Mouse (Mus musculus): ENCODE data around the gene Fam240a.
A peak's percentile ranks its signal among the peaks of the same experiment; 100 is the strongest.

Fam240a gene

DNA sequence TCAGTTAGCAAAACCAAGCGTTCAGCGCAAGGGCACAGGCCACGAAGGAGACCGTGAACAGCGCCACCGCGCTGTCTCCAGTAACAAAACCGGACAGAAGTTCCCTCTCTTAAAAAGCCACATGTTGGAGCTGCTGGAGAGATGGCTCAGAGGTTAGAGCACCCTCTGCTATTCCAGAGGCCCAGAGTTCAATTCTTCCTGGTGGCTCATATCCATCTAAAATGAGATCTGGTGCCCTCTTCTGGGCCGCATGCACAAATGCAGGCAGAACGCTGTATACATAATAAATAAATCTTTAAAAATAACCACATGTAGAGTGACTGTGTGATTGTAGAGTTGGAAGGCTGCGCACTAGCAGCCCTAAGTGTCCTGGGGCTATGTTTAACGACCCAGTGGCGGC lies 27.6 kb upstream of the Fam240a start:
- no peak for DNase-seq

DNA sequence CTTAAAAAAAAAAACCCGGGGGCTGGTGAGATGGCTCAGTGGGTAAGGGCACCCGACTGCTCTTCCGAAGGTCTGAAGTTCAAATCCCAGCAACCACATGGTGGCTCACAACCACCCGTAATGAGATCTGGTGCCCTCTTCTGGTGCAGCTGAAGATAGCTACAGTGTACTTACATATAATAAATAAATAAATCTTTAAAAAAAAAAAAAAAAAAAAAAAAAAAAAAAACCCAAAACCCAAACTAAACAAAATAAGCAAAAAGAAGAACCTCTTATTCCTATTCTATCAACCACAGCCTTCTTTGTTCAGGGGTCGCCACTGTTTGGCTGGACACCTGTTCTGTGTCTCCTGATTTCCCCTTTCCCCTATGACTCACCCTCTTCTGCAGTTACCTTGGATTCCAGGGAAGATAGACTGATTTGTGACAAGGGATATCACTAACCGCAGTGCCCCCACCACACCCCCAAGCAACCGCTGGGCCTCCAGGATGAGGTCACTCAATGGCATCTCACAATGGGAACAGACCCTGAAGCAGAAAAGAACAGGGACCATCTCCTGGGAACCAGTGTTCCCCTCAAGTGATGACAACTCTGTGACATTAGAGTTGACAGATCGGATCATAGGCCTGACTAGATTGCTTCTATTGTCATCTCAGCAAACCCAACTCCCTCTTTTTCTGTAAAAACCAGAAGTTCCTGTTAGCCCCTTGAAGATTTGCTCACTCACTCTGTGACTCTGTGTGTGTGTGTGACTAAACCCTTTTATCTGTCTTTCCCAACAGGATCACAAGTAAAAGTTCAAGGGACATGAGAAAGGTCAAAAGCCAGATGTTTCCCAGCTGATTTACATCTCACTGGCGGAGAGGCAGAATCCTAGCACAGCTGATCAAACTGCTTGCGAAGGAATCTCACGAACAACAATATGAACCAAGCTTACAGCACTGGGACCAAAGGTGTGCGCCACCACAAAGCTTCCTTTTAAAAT lies 21.1 kb upstream of the Fam240a start:
- no peak for DNase-seq

DNA sequence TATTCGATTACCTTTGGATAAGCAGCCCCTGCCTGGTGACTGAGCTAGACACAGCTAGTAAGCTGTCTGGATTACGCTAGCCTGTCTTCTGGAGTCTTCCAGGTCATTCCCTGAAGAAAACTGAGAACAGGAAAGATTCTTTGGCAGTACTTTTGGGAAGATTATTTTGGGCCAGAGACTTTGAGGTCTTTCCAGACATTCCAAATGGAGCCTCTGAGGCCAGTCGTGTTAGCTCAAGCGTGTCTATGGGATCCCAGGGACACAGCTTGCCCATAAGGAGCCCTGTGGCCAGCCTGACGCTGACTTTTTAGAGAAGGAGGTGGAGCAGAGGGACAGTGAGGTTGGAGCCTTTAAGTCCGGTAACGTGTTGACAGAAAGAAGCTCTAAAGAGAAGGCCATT lies 19.3 kb upstream of the Fam240a start:
- DNase-seq = no peak

DNA sequence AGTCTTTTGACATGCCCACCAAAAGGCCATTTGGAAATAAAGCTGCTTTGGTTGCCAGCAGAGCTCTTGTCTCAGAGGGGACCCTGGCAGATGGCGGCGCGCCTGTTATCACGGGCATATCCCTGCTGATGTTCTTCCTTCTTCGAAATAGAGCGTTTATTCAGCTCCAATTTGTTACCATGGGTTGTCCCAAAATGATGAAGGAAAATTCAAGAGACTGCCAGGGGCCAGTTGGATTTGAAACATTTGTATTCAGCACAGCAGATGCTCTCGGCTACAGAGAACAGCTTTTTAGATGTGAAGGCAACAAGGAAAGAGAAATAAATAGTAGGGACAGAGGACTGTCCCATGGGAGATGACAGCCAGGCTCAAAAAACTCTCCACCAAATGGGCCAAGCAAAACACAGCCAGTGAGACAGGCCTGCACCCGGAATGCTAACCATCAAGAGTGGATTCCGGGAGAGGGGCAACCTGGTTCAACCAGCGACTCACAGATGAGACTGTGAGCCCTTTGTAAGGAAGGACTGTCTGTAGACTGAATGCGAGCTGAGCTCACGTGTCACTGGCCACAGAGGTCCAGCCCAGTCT lies 17.3 kb upstream of the Fam240a start:
- peak; percentile 26 to 33 for DNase-seq

DNA sequence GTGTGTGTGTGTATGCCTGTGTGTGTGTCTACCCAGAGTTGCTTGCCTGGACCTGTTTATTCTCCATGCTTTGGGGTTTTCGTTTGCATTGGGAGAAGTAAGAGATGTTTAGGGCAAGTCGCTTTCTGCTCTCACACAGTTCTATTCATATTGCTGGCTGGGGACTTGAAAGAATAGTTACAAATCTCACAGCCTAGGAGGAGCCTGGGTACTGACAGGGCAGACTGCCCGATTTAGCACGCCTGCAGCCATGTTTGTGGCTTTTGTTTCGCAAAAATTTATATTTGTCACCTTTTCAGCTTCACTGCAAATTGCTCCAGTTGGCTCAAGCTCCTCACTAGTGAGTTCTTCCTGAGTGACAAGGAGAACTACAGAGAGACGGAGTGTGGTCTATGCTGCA lies 14.9 kb upstream of the Fam240a start:
- no peak for DNase-seq

DNA sequence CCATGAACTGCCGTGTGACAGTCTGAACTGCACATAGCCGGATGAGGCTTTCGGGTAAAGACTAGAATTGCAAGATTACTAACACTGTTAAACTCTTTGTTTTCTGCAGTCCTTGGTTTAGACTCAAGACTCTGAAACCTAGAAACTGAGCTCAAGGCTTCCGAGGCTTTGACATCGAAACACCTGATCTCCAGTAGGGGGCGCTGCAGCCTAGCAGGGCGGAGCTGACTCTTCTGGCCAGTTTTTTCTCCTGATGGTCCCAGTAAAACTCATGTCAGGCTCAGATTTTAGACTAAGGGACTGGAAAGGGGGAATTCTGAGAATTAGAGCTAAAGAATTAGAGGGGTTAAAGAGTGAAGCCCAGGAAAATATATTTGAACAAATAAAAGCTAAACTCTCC lies 6.1 kb upstream of the Fam240a start:
- peak; percentile 51 to 55 for DNase-seq

DNA sequence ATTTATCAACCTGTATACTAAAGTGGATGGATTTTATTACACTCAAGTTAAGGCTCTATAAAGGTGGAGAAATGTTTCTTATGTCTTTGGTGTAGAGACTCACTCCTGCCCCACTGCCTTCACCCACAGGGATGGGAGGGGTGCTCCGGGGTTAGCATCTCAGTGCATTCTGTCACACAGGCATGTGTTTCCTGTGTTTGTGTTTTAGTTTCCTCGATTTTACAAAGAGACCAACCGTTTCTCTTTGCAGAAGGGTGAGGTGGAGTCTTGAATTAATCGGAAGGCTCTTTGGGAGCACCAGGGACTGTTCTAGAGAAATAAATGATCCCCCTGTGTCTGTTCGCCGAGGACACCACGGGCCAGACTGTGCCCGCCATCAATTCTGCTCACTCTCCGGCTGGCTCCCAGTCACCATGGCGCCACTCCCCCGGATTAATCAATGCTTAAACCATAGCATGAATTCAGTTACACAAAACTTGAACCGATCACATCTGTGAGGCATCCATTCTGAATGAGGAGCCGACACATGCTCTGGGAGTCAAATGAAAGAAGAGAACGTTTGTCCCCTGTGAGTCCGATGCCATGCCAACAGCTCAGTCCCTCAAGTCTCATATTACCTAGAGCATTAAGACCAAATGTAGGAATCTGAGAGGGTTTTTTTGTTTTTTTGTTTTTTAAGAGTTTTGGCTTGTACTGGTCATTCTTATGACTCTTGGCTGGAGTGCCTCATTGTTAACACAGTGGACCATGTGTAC lies 4.2 kb upstream of the Fam240a start:
- DNase-seq = no peak

DNA sequence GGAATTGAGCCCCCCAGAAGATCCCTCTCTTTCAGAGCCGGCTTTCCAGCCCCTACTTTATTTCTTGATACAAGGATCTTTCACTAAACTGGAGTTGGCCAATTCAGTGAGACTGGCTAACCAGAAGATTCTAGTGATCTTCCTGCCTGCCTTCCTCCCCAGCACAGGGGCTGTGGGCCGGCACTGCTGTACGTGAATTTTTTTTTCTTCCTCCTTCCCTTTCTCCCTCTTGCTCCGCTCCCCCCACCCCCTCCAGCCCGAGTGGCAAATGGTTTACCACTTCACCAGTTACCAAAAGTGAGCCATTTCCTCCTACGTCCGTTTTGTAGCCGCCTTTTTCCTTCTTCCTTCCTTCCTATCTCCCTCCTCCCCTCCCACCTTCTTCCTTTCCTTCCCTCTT lies 1.2 kb downstream of the Fam240a start:
- no peak for DNase-seq

DNA sequence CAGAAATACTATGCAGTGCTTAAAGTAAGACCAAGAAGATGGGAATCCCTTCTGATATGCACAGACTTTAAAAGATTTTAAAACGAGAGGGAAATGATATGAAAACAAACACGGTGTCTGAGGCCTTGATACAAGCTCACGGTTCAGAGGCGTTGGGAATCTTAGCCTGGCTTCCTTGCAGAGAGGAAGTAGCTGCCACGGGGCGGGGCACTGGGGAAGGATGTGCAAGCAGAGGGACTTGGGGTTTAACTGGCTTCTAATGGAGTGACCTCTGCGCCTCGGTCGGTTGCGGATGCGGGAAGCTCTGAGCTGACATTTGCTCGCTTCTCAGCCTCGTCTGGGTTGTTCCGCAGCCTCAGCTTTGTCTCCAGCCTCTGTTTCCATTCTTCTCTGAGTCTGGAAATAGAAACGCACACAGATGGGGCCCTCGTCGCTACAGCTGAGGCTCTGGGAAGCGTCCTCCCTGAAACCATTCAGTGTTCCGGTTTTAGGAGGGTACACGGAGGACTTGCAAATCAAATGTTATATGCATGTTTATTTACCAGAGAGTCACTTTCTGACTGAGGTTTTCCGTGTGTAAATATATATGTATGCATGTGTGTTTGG lies 1.9 kb downstream of the Fam240a start:
- no peak for DNase-seq

DNA sequence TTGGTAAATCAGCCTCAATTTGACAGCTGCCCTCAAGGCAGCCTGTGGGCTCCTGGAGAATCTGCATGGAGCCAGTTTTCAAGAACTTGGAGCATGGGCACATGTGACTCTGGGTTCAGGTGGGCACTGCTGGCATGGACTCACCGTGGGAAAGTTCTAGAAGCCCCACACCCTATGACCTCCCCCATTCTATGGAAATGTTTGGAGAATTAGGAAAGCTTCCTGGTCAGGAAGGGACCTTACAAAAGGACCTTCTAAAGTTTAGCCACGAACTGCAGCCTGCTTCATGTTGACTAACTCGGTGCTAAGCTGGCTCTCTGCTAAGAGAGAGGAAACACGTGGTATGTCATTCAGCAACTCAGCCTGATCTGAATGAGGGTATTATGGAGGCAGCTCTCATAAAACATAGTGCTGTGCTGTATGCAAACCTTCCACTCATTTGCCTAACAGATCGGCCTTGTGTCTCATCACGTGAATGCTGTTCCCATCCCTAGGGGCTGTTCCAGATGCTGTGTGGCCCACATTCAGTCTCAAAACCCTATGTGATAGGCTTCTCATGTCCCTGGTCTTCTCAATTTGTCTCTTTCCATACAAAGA lies 7.2 kb downstream of the Fam240a start:
- no peak for DNase-seq

DNA sequence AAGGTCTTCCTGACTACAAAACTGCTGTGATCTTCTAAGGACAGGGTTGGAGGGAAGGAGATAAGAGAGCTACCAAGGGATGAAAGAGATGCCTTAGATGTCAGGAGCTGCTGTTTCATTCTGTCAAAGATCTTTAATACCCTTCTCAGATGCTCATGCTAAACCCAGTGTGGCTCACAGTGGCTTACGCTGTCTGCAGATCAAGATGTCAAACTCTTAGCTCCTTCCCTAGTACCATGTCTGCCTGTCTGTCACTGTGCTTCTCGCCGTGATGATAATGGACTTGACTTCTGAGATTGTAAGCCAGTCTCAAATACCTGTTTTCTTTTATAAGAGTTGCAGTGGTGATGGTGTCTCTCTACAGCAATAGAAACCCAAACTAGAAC lies 8.0 kb downstream of the Fam240a start:
- DNase-seq = no peak

DNA sequence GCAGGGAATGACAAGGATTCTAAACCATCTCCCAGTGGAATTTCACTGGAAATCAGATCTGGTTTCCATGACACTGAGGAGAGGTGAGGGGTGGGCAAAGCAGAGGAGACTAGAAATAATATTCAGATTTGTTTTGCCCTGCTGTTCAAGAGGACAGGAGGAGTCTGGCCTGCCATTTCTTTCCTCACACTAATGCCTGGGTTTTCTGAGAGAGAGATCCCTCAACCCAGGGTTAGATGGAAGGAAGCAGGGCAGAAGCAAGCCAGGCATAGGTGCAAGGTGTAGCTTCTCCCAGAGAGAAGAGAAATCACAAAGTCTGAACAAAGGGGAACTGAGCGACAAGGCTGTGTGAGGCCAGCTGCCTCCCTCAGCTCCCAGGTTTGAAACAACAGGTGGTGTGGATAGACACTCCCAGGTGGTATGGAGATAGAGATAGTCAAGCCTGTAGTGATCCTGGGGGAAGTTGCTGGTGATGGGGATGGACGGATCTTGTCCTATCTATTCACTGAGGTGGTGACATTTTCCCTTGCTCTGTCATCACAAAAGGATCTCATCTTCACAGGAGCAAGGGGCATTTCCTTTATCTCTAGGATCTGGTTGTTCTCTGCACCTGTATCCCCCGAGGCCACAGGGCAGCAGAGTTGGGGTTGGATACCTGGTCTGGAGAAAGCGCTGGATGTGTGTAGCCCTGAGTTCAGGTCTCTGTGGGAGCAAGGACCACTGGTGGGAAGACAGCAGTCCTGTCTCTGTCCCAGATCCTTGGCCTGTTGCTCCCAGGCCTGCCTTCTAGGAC lies 8.6 kb downstream of the Fam240a start:
- DNase-seq = no peak

DNA sequence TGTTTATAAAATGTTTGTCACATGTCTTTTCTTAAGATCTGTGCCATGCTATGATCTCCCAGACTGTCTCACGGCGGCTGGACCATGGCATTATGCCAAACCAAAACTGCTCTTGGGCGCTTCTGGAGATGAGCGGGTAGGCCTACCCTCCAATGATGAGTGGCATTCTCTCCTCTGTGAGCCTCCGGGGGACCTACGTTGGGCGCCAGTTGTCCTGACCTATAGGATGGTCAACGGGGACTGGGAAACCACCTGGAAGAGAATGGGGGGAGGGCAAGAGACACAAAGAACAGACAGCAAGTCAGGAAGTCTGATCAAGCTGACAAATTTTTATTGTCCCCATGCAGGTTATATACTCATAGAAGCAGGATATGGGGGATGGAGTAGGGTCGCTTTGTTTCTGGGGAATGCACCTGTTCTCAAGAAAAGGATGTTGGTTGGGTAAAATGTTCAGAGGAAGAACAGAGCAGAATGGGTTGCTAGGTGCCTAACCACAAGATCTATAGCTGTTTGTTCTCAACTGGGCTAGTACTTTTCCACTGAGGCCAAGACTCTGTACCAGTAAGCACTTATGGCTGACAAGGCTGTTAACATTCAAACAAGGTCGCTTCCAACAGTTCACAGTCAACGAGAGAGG lies 9.3 kb downstream of the Fam240a start:
- DNase-seq = no peak

DNA sequence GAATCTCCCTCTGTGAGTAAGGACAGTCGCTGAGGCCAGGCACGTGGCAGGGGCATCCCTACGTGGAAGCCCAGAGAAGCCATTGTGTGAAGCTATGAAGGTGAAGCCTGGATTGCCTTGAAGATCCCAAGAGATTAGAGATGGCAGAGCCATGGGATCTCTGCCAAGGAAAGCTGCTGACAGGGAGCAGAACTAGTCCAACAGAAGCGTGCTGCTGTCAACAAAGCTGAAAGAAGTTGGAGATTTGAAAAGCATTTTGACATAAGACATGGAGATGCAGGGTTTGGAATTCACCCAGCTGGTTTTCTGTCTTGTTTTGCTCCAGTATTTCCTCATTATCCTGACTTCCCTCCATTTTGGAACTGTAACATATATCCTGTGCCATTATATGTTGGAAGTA lies 14.4 kb downstream of the Fam240a start:
- no peak for DNase-seq

DNA sequence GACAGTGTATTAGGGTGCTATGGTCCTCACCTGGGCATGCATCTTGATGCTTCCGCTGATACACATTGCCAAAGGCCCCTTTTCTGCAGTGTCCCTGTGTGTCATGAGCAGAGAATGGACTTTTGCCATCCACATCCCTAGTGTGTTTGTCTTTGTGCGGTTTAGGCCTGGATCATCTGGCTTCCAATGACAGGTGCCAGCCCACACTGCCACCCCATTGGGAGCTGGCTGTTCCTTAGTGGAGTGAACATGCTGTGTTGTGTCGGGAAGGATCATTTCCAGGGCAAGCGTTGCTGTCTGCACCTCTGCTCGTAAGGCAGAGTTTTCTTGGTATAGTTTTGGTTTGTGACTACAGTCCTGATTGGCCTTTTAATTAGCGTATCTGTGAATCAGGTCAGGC lies 15.5 kb downstream of the Fam240a start:
- DNase-seq = no peak

DNA sequence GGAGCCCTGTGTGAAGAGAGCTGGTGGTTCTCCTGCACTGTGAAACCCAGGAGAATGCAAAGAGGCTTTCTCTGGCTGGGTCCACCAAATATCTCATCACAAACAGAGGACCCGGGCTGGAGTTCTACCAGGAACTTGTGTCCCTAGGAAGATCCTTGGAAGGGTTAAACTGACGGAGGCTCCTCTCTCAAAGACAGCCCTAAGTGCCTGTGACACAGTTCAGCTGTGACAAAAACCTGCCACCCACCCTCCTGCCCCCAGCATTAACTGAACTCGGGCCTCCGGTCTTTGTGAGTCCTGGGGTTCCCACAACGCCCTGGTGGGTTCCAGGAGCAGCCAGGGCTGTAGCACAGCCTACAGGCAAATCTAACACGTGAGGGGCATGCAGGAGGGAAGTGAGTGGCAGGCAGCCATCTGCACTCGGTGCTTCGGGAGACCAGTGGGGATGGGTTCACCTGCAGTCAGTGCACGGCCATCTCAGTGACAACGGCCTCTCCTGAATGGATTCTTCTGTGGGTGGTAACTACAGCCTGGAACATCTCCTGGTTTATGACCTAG lies 17.1 kb downstream of the Fam240a start:
- DNase-seq = no peak

DNA sequence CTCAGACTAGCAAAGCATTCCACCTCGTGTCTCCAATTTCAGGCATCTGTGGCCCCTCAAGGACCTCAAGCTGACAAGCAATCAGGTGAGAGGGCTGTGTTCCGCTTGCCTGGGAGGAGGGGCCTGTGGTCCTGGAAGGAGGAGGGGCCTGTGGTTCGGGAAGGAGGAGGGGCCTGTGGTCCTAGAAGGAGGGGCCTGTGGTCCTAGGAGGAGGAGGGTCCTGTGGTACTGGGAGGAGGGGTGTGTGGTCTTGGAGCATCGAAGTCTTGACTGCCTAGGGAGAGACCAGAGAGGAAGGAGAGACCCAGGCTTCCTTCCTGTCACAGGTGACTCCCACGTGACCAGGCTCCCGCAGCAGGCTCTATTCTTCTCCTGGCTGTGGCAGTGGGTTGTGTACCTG lies 20.1 kb downstream of the Fam240a start:
- DNase-seq = no peak

DNA sequence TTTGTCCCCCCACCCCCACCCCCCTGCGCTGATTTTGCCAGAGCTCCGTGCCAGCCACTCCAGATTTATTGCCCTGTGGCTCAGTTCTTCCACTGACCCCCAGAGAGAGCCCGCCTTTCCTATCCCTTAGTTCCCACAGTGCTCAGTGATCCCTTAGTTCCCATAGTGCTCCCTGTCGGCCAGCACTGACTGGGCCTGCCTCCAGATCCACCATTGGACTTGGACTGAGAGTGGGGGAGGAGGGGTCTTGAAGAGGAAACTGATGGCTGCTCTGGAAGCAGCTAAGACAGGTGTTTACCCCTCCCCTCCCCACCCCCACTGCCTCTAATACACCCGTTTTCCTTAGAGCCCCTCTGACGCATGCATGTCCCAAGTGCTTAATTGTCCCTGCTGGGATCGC lies 20.7 kb downstream of the Fam240a start:
- DNase-seq = no peak

DNA sequence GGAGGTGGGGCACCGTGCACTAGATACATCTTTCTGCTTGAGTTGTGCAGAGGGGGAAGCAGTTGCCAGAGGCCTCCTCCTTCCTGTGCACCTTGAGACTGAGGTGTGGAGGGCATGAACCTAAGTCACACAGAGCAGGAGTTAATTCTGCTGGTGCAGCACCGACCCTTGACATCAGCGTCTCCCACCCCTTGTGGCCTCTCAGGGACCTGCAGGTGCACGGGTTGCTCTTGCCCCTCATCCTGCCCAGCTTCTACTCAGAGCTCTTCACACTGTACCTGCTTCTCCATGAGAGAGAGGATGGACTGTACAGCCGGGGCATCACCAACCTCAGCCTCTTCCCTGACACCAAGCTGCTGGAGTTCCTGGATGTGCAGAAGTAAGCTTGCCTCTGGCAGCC lies 21.2 kb downstream of the Fam240a start:
- DNase-seq = no peak

DNA sequence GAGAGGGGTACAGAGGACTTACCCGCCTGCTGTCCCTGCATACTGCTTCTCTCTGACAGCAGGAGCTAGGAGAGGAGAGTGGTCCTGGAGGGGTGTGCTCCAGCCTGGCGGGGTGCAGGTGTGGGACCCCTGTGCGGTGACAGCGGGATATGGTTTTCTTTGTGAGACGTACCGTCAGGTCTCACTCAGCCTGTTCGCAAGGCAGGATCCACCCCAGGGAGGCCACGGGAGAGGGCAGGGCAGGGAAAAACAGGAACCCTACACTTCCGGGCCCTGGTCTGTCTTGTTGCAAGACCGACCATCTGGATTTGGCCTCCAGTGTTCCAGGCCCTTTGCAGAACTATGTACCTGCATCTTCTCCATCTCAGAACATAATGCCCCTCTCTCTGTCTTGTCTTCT lies 23.2 kb downstream of the Fam240a start:
- DNase-seq = no peak

DNA sequence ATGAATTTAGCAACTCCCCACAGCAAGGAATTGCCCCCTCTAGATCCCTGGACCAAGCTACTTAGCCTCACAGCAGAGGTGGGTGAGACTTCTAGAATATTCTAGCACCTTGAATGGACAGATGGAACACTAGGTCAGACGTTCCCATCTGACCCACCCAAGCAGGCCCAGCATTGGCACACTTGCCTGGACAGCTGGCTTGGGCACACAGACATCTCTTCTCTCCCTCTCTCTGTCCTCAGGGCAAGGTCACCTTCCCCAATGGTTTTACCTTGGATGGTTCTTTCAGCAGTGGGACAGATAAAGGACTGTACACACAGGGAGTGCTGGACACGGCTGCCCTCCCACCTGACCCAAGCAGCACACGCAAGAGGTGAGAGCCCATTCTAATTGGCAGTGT lies 24.1 kb downstream of the Fam240a start:
- DNase-seq = no peak

Data from cerebellum, postnatal 36 days (tissue).